In the genomic region with DNA sequence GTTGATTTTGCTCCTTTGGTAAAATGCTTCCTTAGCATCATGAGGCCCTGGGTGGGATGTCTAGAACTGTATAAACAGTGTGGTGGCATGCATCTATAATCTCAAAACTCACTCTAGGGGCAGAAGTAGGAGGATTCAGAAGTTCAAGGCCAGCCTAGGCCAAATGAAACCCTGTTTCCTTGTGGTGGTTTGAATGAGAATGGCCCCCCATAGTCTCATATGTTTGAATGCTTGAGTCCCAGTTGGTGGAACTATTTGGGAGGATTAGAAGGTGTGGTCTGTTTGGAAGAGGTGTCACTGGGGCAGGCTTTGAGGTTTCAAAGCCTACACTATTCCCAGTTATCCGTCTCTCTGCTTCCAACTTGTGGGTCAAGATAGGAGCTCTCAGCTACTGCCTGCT, we compare ENCODE assay signal across 36 mouse cellular contexts. TPM values are rescaled to one million over a fixed set of nuclear protein-coding genes. Genes with fewer than 3 reads are reported as not detected.
"Had no signal": no experiment of that assay in that cellular context is flagged by ENCODE, and none has a peak within 500 bp of the region (broad histone marks: within the 10 kb centered on the region; RNA-seq: fewer than 3 reads in every experiment).

No protein-coding gene starts in this region.

- DNase-seq: heart, postnatal 10 days; heart, postnatal 14 days; heart, postnatal 4 days; kidney, adult 11 months; kidney, adult 18-20 months; kidney, adult 2 months; kidney, adult 8-10 months; kidney, adult 9 months; kidney, postnatal 10 days; kidney, postnatal 14 days; kidney, postnatal 25 days; kidney, postnatal 36 days; kidney, postnatal 4 days; layer of hippocampus, adult 9-11 months; layer of hippocampus, postnatal 36 days had no signal

- H3K9me3 ChIP-seq: heart, embryonic 13.5 days; heart, embryonic 15.5 days; hindbrain, embryonic 10.5 days; hindbrain, embryonic 12.5 days; hindbrain, embryonic 13.5 days; hindbrain, embryonic 15.5 days; intestine, embryonic 15.5 days; kidney, embryonic 15.5 days had no signal

- H3K4me2 ChIP-seq: heart, embryonic 11.5 days; heart, embryonic 13.5 days; heart, embryonic 15.5 days; hindbrain, embryonic 12.5 days; hindbrain, embryonic 13.5 days; hindbrain, embryonic 14.5 days; hindbrain, embryonic 15.5 days; intestine, embryonic 15.5 days; kidney, embryonic 15.5 days had no signal

- H3K9ac ChIP-seq: heart, embryonic 13.5 days; heart, embryonic 15.5 days; hindbrain, embryonic 12.5 days; hindbrain, embryonic 13.5 days; hindbrain, embryonic 14.5 days; hindbrain, embryonic 15.5 days; intestine, embryonic 15.5 days; kidney, embryonic 15.5 days had no signal

- H3K36me3 ChIP-seq: heart, embryonic 13.5 days; heart, embryonic 15.5 days; hindbrain, embryonic 10.5 days; hindbrain, embryonic 12.5 days; hindbrain, embryonic 13.5 days; hindbrain, embryonic 15.5 days; intestine, embryonic 15.5 days; kidney, embryonic 15.5 days had no signal

- H3K27ac ChIP-seq: heart, embryonic 13.5 days; heart, embryonic 15.5 days; hindbrain, embryonic 10.5 days; hindbrain, embryonic 12.5 days; hindbrain, embryonic 13.5 days; hindbrain, embryonic 14.5 days; hindbrain, embryonic 15.5 days; hindbrain, postnatal 0 days; intestine, embryonic 15.5 days; kidney, embryonic 15.5 days; kidney, postnatal 0 days; layer of hippocampus, adult 2 months; left cerebral cortex, adult 2 months had no signal

- H3K4me3 ChIP-seq: heart, embryonic 13.5 days; heart, embryonic 15.5 days; hindbrain, embryonic 10.5 days; hindbrain, embryonic 12.5 days; hindbrain, embryonic 13.5 days; hindbrain, embryonic 15.5 days; intestine, embryonic 15.5 days; kidney, embryonic 15.5 days; layer of hippocampus, adult 2 months; left cerebral cortex, adult 2 months had no signal

- ATAC-seq: hindbrain, embryonic 16.5 days; hindbrain, postnatal 0 days; inflammation-experienced regulatory T-cells, adult 6 months; intestine, embryonic 15.5 days; intestine, embryonic 16.5 days; intestine, postnatal 0 days had no signal

- H3K27me3 ChIP-seq: heart, embryonic 13.5 days; heart, embryonic 15.5 days; hindbrain, embryonic 12.5 days; hindbrain, embryonic 13.5 days; hindbrain, embryonic 15.5 days; intestine, embryonic 15.5 days; kidney, embryonic 15.5 days had no signal

RNA-seq across cellular contexts. Expression of a gene that starts 39.3 kb away (rescaled TPM):
- total RNA-seq: heart, postnatal 10 days; heart, postnatal 4 days; hematopoietic stem cell, adult 5-6 weeks had no signal
- polyA plus RNA-seq: heart, embryonic 14.5 days; heart, embryonic 15.5 days; heart, embryonic 16.5 days; inflammation-experienced regulatory T-cells, adult 6 months had no signal
